Mouse (Mus musculus): ENCODE data around the gene Cdh13. TPM values are rescaled to one million over a fixed set of nuclear protein-coding genes. Genes with fewer than 3 reads are reported as not detected.

The Cdh13 gene
- 14.4 and 28.6 TPM in 2 replicates for polyA plus RNA-seq (2016; fragmentation: Nextera tagmentation; extraction: Ambion mirVana)

DNA sequence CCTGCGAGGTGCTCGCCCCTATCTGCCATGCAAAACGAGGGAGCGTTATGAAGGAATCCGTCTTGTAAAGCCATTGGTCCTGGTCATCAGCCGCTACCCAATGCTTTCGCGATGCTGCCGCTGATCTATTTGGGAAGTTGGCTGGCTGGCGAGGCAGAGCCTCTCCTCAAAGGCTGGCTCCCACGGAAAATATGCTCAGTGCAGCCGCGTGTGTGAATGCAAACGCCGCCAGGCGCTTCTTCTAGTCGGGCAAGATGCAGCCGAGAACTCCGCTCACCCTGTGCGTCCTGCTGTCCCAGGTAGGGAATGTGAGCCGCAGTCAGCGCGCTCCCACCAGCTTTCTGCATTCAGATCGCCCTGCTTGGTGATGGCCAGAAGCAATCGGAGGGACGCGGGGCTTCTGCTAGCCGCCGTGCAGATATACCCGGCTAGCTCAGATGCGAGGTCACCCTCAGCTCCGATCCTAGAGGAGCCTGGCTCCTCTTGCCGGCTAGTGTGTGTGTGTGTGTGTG lies at the start of gene Cdh13:
Cdh13 (plus strand) TSS at position 134 of the 512 bp plus-strand sequence.
- no peaks in the 10 kb centered on the region for H3K9me3 ChIP-seq
- H3K27me3 ChIP-seq (ENCODE audit: insufficient read depth, poor library complexity, severe bottlenecking) = peaks cover 31% of the 10 kb centered on the region
- H3K36me3 ChIP-seq = no peaks in the 10 kb centered on the region
- H3K27ac ChIP-seq = peak within 1 kb of the TSS; percentile 89
- H3K4me1 ChIP-seq = peaks cover 54% of the 10 kb centered on the region
- peak within 1 kb of the TSS; percentile 65 for H3K4me3 ChIP-seq
- no peak for DNase-seq (ENCODE audit: low spot score)
- under 1% methylated on average over 33 of the region's 33 CpGs for WGBS

DNA sequence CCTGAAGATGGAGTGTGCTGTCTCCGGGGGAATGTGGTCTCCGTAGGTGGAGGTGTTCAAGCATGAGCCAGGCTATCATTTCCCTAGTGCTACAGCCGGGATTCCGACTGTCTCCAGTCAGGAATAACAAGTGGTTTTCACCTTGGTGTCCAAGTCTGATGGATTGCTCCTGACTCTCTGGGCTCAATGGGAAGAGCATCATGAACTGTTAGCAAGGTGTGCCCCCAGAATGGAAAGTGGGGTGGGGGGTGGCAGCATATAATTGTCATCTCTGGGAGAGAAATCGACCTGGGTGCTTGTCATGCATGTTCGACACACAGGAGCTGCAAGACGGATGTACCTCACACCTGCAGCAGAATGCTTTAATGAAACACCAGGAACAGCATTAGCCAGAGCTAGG lies 47.9 kb upstream of the Cdh13 start:
- DNase-seq (ENCODE audit: low spot score) = no peak
- Histone ChIP-seq H3K4me1 (0 out of 2 replicates have a peak, but pooled peaks cover 5% of the 10 kb centered on the region), H3K9me3 (no peaks in the 10 kb centered on the region), H3K27ac (no peak overlapping the region), H3K36me3 (no peaks in the 10 kb centered on the region), H3K4me3 (no peak overlapping the region), H3K27me3 (ENCODE audit: insufficient read depth, poor library complexity, severe bottlenecking) (no peaks in the 10 kb centered on the region)
- WGBS = 87% methylated on average over 7 of the region's 7 CpGs

DNA sequence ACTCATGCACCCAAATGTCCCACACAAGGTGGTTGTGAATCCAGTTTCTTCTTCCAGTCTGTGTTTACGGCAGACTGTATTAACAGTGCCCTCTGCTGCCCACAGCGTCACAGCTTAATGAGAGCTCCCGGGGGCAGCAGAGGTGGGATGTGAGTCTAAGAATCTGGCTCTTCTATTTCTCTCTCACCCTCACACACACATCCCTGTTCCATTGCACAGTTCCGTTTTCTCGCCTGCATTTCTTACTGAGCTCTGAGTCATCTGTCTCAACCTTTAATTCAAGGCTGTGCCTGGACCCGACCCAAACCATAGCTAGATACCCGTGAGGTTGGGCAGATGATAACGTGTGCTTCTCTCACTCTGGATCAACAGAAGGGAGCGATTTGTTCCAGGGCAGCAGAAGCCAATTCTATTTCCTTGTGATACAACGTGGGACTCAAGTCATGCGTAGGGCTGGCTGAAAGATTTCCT lies 46.3 kb upstream of the Cdh13 start:
- WGBS = 62% methylated on average over 11 of the region's 11 CpGs
- Histone ChIP-seq H3K36me3 (no peaks in the 10 kb centered on the region), H3K27ac (no peak overlapping the region), H3K9me3 (no peaks in the 10 kb centered on the region), H3K27me3 (ENCODE audit: insufficient read depth, poor library complexity, severe bottlenecking) (no peaks in the 10 kb centered on the region), H3K4me3 (no peak overlapping the region), H3K4me1 (0 out of 2 replicates have a peak, but pooled peaks cover 3% of the 10 kb centered on the region)
- DNase-seq (ENCODE audit: low spot score) = no peak

DNA sequence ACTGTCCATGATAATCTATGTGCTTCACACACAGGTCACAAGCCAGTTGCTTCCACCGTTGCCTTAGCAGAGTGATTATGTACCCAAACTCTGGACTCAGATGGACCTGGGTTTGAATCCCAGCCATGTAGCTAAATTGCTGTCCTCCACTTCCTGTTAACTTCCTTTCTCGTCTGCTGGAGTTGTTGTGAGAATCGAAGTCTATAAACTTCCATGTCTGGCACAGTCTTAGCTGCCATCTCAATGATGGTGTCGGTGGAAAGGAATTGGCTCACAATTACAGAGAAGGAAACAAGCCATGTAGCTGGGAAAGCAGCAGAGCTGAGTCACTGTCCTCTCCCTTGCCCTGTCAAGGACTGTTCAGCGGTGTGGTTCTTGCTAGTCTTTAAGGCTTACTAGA lies 45.4 kb upstream of the Cdh13 start:
- Histone ChIP-seq H3K27ac (no peak overlapping the region), H3K27me3 (ENCODE audit: insufficient read depth, poor library complexity, severe bottlenecking) (no peaks in the 10 kb centered on the region), H3K9me3 (no peaks in the 10 kb centered on the region), H3K36me3 (no peaks in the 10 kb centered on the region), H3K4me1 (0 out of 2 replicates have a peak, but pooled peaks cover 3% of the 10 kb centered on the region), H3K4me3 (no peak overlapping the region)
- DNase-seq (ENCODE audit: low spot score) = no peak
- WGBS = 82% methylated on average over 5 of the region's 5 CpGs

DNA sequence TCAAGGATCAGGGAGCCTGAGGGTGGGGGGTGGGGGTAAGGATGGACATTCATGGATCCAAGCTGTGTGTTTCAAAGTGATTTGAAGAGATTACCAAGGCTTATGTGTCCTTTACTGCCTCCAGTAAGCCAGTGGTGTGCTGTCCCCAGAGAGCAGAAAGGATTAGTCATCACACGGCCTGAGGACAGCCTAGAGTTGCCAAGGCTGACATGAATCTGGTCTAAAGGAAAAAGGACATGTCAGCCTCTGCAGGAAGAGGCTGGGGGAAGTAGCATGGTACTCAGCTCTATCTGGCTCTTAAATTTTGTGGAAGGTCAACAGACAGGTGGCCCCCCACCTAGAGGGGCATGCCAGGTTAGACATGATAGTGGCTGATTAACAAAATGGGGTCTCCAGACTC lies 44.3 kb upstream of the Cdh13 start:
- WGBS = 29% methylated on average over 1 of the region's 1 CpGs
- Histone ChIP-seq H3K4me1 (0 out of 2 replicates have a peak, but pooled peaks cover 3% of the 10 kb centered on the region), H3K27me3 (ENCODE audit: insufficient read depth, poor library complexity, severe bottlenecking) (no peaks in the 10 kb centered on the region), H3K36me3 (no peaks in the 10 kb centered on the region), H3K27ac (no peak overlapping the region), H3K9me3 (no peaks in the 10 kb centered on the region), H3K4me3 (no peak overlapping the region)
- no peak for DNase-seq (ENCODE audit: low spot score)

DNA sequence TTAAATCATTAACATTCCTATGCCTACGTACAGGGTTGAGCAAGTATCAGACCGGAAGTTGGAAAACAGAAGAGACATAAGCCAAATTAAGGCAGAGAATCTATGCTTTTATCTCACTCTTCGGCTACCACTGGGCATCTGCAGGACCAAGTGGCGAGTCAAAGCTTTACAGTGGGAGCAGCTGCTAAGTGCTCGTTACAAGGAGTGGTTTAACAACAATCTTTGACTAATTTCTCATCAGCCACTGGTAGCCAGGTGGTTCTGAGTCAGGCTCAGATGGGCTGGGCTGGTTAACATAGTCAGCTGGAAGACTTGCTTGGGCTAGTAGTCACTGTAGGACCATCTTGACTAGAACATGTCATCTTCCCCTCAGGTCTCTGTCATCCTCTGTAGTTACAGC lies 34.2 kb upstream of the Cdh13 start:
- no peaks in the 10 kb centered on the region for H3K4me1 ChIP-seq
- H3K36me3 ChIP-seq = no peaks in the 10 kb centered on the region
- H3K4me3 ChIP-seq = no peak overlapping the region
- no peaks in the 10 kb centered on the region for H3K27me3 ChIP-seq (ENCODE audit: insufficient read depth, poor library complexity, severe bottlenecking)
- DNase-seq (ENCODE audit: low spot score) = no peak
- H3K9me3 ChIP-seq = no peaks in the 10 kb centered on the region
- 85% methylated on average over 5 of the region's 5 CpGs for WGBS
- no peak overlapping the region for H3K27ac ChIP-seq

DNA sequence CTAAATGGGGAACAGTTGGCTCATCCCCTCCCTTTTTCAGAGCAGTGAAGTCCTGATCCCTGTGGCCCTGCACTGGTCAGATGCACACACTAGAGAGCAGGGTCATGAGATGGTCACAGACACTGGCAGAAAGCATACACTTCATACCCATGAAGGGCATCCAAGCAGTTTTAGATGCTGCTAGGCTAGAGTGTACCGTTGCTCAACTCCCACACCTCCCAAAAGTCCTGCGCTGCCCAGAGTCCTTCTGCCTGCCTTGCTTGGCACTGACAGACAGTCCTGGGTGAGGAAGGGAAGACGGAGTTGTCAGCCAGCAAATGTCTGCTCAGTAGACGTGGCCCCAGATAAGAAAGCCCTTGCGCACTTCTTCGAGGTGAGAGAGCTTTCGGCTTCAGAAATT lies 33.6 kb upstream of the Cdh13 start:
- H3K4me1 ChIP-seq = no peaks in the 10 kb centered on the region
- H3K27ac ChIP-seq = no peak overlapping the region
- whole genome bisulfite sequencing = 66% methylated on average over 7 of the region's 7 CpGs
- no peak for DNase-seq (ENCODE audit: low spot score)
- no peak overlapping the region for H3K4me3 ChIP-seq
- H3K36me3 ChIP-seq = no peaks in the 10 kb centered on the region
- H3K27me3 ChIP-seq (ENCODE audit: insufficient read depth, poor library complexity, severe bottlenecking) = no peaks in the 10 kb centered on the region
- H3K9me3 ChIP-seq = no peaks in the 10 kb centered on the region

DNA sequence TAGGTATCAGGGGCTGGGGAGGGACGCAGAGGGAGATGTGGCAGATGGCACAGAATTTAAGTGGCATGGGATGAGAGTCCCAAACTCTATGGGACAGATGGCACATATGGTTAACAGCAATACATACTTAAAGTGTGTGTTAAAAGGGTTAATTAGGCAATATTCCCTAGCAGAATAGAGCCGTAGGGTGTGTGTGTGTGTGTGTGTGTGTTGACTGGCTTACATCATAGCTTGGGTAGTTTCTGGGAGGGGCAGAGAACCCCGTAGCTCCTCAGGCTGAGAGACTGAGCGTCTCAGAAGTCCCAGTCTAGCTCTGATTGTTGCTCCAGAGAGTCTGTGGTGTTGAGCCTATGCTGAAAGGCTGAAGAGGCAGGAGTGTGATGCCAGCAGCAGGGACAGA lies 20.4 kb upstream of the Cdh13 start:
- DNase-seq (ENCODE audit: low spot score) = no peak
- Histone ChIP-seq H3K27ac (no peak overlapping the region), H3K27me3 (ENCODE audit: insufficient read depth, poor library complexity, severe bottlenecking) (peaks cover 13% of the 10 kb centered on the region; the same call in 1 of the 2 replicates), H3K4me1 (0 out of 2 replicates have a peak, but pooled peaks cover 4% of the 10 kb centered on the region), H3K4me3 (no peak overlapping the region), H3K9me3 (no peaks in the 10 kb centered on the region), H3K36me3 (no peaks in the 10 kb centered on the region)
- WGBS = 47% methylated on average over 4 of the region's 4 CpGs

DNA sequence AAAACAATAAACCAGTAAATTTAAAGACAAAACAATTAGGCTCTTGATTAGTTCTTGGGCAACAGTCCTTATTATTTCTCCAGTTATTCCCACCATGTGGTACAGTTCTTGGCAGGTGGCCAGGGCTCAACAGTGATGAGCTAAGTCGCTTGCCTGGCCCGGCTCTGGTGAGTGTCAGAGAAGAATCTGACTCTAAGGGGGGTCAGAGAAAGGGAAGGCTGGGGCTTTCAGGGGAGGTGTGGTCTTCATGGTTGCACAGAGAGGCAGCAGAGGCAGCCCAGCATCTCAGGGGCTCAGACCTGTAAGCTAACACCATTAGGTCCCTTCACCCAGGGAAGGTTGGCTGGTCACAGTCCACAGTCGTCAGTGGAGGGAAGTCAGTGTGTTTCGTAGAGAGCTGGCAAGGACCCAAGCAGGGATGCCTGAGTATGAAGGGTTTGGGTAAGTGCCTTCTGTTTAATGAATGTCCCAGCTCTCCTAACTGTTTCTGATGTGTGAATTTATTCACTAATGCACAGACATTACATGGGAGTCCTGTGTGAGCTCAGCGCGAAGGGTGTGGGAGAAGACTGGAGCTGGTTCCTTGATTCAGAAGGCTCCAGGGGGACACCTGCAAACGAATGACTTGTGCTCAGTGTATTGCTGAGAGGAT lies 12.7 kb upstream of the Cdh13 start:
- Histone ChIP-seq H3K27me3 (ENCODE audit: insufficient read depth, poor library complexity, severe bottlenecking) (0 out of 2 replicates have a peak, but pooled peaks cover under 1% of the 10 kb centered on the region), H3K36me3 (no peaks in the 10 kb centered on the region), H3K27ac (no peak overlapping the region), H3K9me3 (no peaks in the 10 kb centered on the region), H3K4me3 (no peak overlapping the region), H3K4me1 (peaks cover 8% of the 10 kb centered on the region; the same call in 1 of the 2 replicates)
- DNase-seq (ENCODE audit: low spot score) = no peak
- WGBS = 56% methylated on average over 7 of the region's 7 CpGs

DNA sequence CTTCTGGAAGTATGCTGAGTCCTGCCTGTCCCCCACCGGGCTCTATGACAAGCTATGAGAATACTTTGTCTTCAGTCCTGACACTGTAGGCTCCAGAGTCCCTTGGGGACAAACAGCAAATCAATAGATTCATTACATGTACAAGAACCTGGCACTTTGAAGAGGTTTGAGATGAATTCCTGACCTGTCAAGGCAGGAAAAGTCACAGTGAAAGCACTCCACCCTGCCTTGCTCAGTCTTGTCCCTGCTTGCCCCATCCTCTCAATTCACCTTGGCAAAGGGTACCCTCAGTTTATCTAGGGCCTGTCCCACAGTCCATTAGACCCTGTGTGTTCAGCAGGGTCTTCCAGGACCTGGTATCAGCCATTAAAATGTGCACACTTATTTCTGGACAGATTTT lies 11.0 kb upstream of the Cdh13 start:
- WGBS = 72% methylated on average over 1 of the region's 1 CpGs
- Histone ChIP-seq H3K9me3 (no peaks in the 10 kb centered on the region), H3K4me3 (no peak overlapping the region), H3K36me3 (no peaks in the 10 kb centered on the region), H3K27me3 (ENCODE audit: insufficient read depth, poor library complexity, severe bottlenecking) (no peaks in the 10 kb centered on the region), H3K27ac (no peak overlapping the region), H3K4me1 (peaks cover 8% of the 10 kb centered on the region; the same call in 1 of the 2 replicates)
- DNase-seq (ENCODE audit: low spot score) = no peak

DNA sequence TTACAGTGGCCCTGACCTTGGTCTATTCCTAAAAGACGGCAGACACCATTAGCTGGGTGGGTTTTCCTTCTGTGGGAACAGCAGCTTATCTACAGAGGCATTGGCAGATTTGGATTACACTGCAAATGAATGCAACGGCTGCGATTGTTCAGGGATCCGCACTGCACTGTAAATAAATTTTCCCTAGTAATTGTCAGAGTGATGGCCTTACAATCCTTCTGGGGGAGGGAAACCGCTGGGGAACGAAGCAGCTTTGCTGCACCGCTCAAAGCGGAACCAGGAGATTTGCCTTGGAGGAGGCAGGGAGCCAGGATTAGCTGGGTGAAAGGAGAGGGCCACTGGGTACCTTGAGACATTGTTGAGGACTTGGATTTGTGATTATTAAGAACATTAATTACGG lies 9.3 kb upstream of the Cdh13 start:
- no peaks in the 10 kb centered on the region for H3K36me3 ChIP-seq
- 82% methylated on average over 9 of the region's 9 CpGs for WGBS
- DNase-seq (ENCODE audit: low spot score) = no peak
- H3K27me3 ChIP-seq (ENCODE audit: insufficient read depth, poor library complexity, severe bottlenecking) = no peaks in the 10 kb centered on the region
- H3K4me3 ChIP-seq = no peak overlapping the region
- no peak overlapping the region for H3K27ac ChIP-seq
- peaks cover 8% of the 10 kb centered on the region; the same call in 1 of the 2 replicates for H3K4me1 ChIP-seq
- no peaks in the 10 kb centered on the region for H3K9me3 ChIP-seq

DNA sequence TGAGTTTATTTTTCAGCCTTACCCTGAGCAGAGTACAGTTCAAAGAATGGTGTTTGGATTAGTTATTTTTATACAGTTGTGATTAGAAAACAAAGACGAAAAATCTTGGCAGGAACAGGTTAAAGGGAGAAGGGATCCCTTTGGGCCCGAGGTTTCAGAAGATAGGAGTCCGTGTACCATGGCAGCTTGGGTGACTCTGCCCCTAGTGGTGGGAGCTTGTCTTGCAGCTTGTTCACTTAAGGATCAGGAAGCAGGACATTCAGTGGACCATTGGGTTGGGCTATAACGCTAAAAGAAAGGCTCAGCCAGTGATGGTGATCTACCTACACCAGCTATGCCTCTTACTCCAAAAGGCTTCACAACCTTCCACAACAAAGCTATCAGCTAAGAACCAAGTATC lies 8.8 kb upstream of the Cdh13 start:
- Histone ChIP-seq H3K27me3 (ENCODE audit: insufficient read depth, poor library complexity, severe bottlenecking) (no peaks in the 10 kb centered on the region), H3K4me1 (peaks cover 8% of the 10 kb centered on the region; the same call in 1 of the 2 replicates), H3K36me3 (no peaks in the 10 kb centered on the region), H3K4me3 (no peak overlapping the region), H3K9me3 (no peaks in the 10 kb centered on the region), H3K27ac (no peak overlapping the region)
- WGBS = 6% methylated on average over 4 of the region's 4 CpGs
- no peak for DNase-seq (ENCODE audit: low spot score)

DNA sequence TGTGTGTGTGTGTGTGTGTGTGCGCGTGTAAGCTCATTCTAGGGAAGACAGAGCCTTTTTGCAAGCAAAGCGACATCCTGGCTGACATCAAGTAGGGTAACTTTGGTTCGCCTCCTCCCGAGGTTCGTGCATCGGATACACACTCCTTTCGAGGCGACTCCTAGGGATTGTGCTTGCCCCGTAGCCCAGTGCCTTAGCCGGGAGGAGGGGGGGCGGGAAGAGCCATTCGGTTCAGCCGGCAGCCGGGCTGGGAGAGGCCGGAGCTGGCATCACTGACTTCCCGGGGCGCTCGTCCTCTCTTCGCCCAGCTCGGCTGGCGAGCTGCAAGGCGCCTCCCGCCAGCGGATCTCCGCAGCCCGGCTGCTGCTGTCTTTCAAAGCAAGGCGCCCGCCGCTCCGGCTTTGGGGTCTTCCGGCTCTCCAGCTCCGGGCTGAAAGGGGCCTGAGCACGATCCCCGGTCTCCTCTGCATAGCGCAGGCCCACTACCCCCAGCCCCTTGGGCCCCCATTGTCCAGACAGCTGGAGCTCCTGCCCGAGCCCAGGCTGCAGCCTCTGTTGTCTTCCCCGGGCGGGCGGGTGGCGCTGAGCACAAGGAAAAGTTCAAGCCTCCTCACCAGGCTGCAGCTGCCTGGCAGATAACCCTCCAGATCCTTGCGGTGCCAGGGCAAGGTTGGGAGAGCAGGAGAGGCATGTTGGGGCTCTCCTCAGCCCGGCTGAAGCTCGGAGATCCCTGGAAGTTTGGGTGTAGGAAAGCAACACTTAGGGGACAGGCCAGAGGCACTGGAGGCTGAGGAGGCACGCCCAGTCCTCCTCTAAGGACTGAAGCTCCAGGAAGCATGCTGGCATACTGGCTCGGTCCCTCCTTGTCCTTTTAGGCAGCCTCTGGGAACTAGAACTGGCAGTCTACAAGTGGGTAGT lies 838 bp downstream of the Cdh13 start:
- peak overlapping the region; percentile 65 for H3K4me3 ChIP-seq
- H3K4me1 ChIP-seq = peaks cover 58% of the 10 kb centered on the region
- no peaks in the 10 kb centered on the region for H3K9me3 ChIP-seq
- WGBS = under 1% methylated on average over 43 of the region's 46 CpGs
- peaks cover 31% of the 10 kb centered on the region for H3K27me3 ChIP-seq (ENCODE audit: insufficient read depth, poor library complexity, severe bottlenecking)
- peak overlapping the region; percentile 89 for H3K27ac ChIP-seq
- peak; percentile 79 for DNase-seq (ENCODE audit: low spot score)
- H3K36me3 ChIP-seq = no peaks in the 10 kb centered on the region
